Mouse (Mus musculus): ENCODE measurements around the gene Orc5. TPM values are rescaled to one million over a fixed set of nuclear protein-coding genes. Genes with fewer than 3 reads are reported as not detected.

The Orc5 gene
- total RNA-seq (2012; rRNA removed) (68.0 and 76.5 TPM in 2 replicates), polyA plus RNA-seq (2012; ENCODE audit: insufficient read depth in 1 of 2, insufficient read length in 2 of 2, low read depth in 1 of 2, low replicate concordance in 2 of 2, missing spikeins in 1 of 2) (10 to 100 TPM in 1 of 2 experiments, not detected in 1; 75.7 TPM)

GRCm38 (mm10) chr5:22550033-22550551, at the start of gene Orc5:
Gene Orc5, minus strand, starts transcription at chr5:22550429.
- peak; percentile 99 for DNase-seq (ENCODE audit: low read depth, low spot score)
- Histone ChIP-seq H3K27ac (ENCODE audit: control insufficient read depth, low read depth, low read length) (peak within 1 kb of the TSS; percentile 89), H3K79me2 (ENCODE audit: control insufficient read depth, insufficient read depth, low read length, poor library complexity) (peaks cover 19% of the 10 kb centered on the region), H3K4me3 (ENCODE audit: control insufficient read depth in 1 of 2, insufficient read depth in 1 of 2, low read depth in 2 of 2, low read length in 2 of 2) (peak within 1 kb of the TSS; percentile 78), H3K9ac (ENCODE audit: control insufficient read depth, low read depth, low read length, poor library complexity, severe bottlenecking) (peak within 1 kb of the TSS; percentile 91), H3K4me1 (ENCODE audit: control insufficient read depth in 1 of 2, insufficient read depth in 2 of 2, low read length in 2 of 2) (peaks cover 19 to 34% of the 10 kb centered on the region in 2 experiments), H3K36me3 (ENCODE audit: control insufficient read depth in 1 of 2, insufficient read depth in 2 of 2, low read length in 2 of 2) (peaks cover 18 to 40% of the 10 kb centered on the region in 2 experiments), H3K27me3 (ENCODE audit: control insufficient read depth in 1 of 2, insufficient read depth in 2 of 2, low read length in 2 of 2) (no peaks in the 10 kb centered on the region), H3K9me3 (replicated peaks; ENCODE audit: insufficient read depth, low read length) (no peaks in the 10 kb centered on the region)
- peak; percentile 40 for TF ChIP-seq CHD1 (IDR thresholded peaks at IDR 0.05; ENCODE audit: low read depth, low read length)
- TF ChIP-seq MEF2A (IDR thresholded peaks at IDR 0.05; ENCODE audit: extremely low read depth, insufficient replicate concordance, low read depth, low read length, poor library complexity, severe bottlenecking) = 0 out of 2 replicates have a peak, but pooled peaks have one; percentile 39
- peak; percentile 74 for TF ChIP-seq MYB (IDR thresholded peaks at IDR 0.05; ENCODE audit: low read depth, low read length)
- peak; percentile 96 for TF ChIP-seq SIN3A (IDR thresholded peaks at IDR 0.05; ENCODE audit: low read length)
- peak; percentile 48; the same call in 1 of the 2 replicates for TF ChIP-seq NRF1 (IDR thresholded peaks at IDR 0.05; ENCODE audit: insufficient read depth, low read depth, low read length, poor library complexity, severe bottlenecking)
- TF ChIP-seq CTCF (IDR thresholded peaks at IDR 0.05 in 2 of 3, conservative IDR thresholded peaks at IDR 0.05 in 1 of 3; ENCODE audit: control insufficient read depth in 1 of 3, insufficient read depth in 1 of 3, low read depth in 2 of 3, low read length in 3 of 3, poor library complexity in 1 of 3, severe bottlenecking in 1 of 3) = no peak
- TF ChIP-seq GABPA (IDR thresholded peaks at IDR 0.05; ENCODE audit: low read depth, low read length) = peak; percentile 69; the same call in 1 of the 2 replicates
- peak; percentile 57 for TF ChIP-seq USF1 (IDR thresholded peaks at IDR 0.05; ENCODE audit: low read depth, low read length)
- no peak for TF ChIP-seq JUND (IDR thresholded peaks at IDR 0.05; ENCODE audit: low read depth, low read length)
- peak; percentile 77; the same call in 1 of the 2 replicates for TF ChIP-seq KAT2A (conservative IDR thresholded peaks at IDR 0.05; ENCODE audit: low read depth, low read length)
- TF ChIP-seq MAZ (IDR thresholded peaks at IDR 0.05; ENCODE audit: low read depth, low read length) = peak; percentile 81
- peak; percentile 92 for TF ChIP-seq MAX (IDR thresholded peaks at IDR 0.05; ENCODE audit: low read length)
- TF ChIP-seq MAFK (IDR thresholded peaks at IDR 0.05; ENCODE audit: borderline replicate concordance, low read depth, low read length) = no peak
- TF ChIP-seq ZMIZ1 (IDR thresholded peaks at IDR 0.05; ENCODE audit: low read depth, low read length) = peak; percentile 96
- peak; percentile 96 for TF ChIP-seq MYC (IDR thresholded peaks at IDR 0.05; ENCODE audit: low read depth, low read length)
- peak; percentile 99 for TF ChIP-seq POLR2AphosphoS2 (IDR thresholded peaks at IDR 0.05; ENCODE audit: low read length)
- peak; percentile 94; the same call in 1 of the 2 replicates for TF ChIP-seq POLR2AphosphoS5 (IDR thresholded peaks at IDR 0.05; ENCODE audit: borderline replicate concordance, low read depth, low read length)
- peak; percentile 89 for TF ChIP-seq TCF12 (IDR thresholded peaks at IDR 0.05; ENCODE audit: low read depth, low read length)
- TF ChIP-seq ZKSCAN1 (IDR thresholded peaks at IDR 0.05; ENCODE audit: low read depth, low read length) = no peak
- TF ChIP-seq SMC3 (IDR thresholded peaks at IDR 0.05; ENCODE audit: low read depth, low read length) = peak; percentile 10; the same call in 1 of the 2 replicates
- peak in 1 of 2 experiments; percentile 77; a peak in 2 of 4 replicates for TF ChIP-seq EP300 (IDR thresholded peaks at IDR 0.05; ENCODE audit: low read depth in 1 of 2, low read length in 2 of 2)
- TF ChIP-seq ZC3H11A (IDR thresholded peaks at IDR 0.05; ENCODE audit: low read depth, low read length) = no peak; the same call in 1 of the 2 replicates
- TF ChIP-seq UBTF (IDR thresholded peaks at IDR 0.05; ENCODE audit: borderline replicate concordance, insufficient read depth, low read depth, low read length) = 0 out of 2 replicates have a peak, but pooled peaks have one; percentile 75
- no peak; the same call in 1 of the 2 replicates for TF ChIP-seq E2F4 (IDR thresholded peaks at IDR 0.05; ENCODE audit: borderline replicate concordance, low read depth, low read length)
- TF ChIP-seq NELFE (IDR thresholded peaks at IDR 0.05; ENCODE audit: low read depth, low read length) = peak; percentile 97
- peak; percentile 97 for TF ChIP-seq MXI1 (IDR thresholded peaks at IDR 0.05; ENCODE audit: low read depth, low read length)
- no peak; the same call in 1 of the 2 replicates for TF ChIP-seq CHD2 (IDR thresholded peaks at IDR 0.05; ENCODE audit: low read length)
- peak; percentile 81 for TF ChIP-seq ETS1 (IDR thresholded peaks at IDR 0.05; ENCODE audit: low read depth, low read length)
- TF ChIP-seq TBP (IDR thresholded peaks at IDR 0.05; ENCODE audit: low read depth, low read length) = peak; percentile 90
- TF ChIP-seq POLR2A (IDR thresholded peaks at IDR 0.05; ENCODE audit: control insufficient read depth in 1 of 2, insufficient read depth in 1 of 2, low read depth in 1 of 2, low read length in 2 of 2, poor library complexity in 1 of 2) = peak; percentile 94 to 98
- no peak for TF ChIP-seq BHLHE40 (IDR thresholded peaks at IDR 0.05; ENCODE audit: borderline replicate concordance, low read depth, low read length)
- peak; percentile 52; the same call in 1 of the 2 replicates for TF ChIP-seq RCOR1 (IDR thresholded peaks at IDR 0.05; ENCODE audit: low read depth, low read length)
- TF ChIP-seq GATA1 (IDR thresholded peaks at IDR 0.05; ENCODE audit: low read depth, low read length) = 0 out of 2 replicates have a peak, but pooled peaks have one; percentile 39
- no peak for TF ChIP-seq RAD21 (IDR thresholded peaks at IDR 0.05; ENCODE audit: low read depth, low read length)
- TF ChIP-seq TAL1 (IDR thresholded peaks at IDR 0.05; ENCODE audit: low read length) = no peak; the same call in 1 of the 2 replicates
